Mouse (Mus musculus) CH12.LX (cell line): ENCODE results near the gene Acss1. TPM values are rescaled to one million over a fixed set of nuclear protein-coding genes. Genes with fewer than 3 reads are reported as not detected.

Source experiments
- DNase-seq: peaks from one replicate; pipeline ENCODE4 v3.0.0-alpha.2; 2013; ENCODE audit errors: extremely low read depth
- H3K27ac ChIP-seq: 2 replicates; pipeline ENCODE4 v1.5.1; 2012; ENCODE audit warnings: low read depth, mild to moderate bottlenecking, control low read depth, moderate library complexity; ENCODE audit not compliant: insufficient read depth
- H3K27me3 ChIP-seq: replicated peaks from 2 replicates; pipeline ENCODE3; 2012; ENCODE audit warnings: inconsistent platforms
- H3K36me3 ChIP-seq, 2 experiments: replicated peaks in 1 of 2; 2 replicates each; pipeline versions ENCODE3 to v1.6.1; 2012; ENCODE audit warnings: inconsistent platforms in 1 of 2, low read length in 1 of 2, mild to moderate bottlenecking in 1 of 2, mixed read lengths in 1 of 2, moderate library complexity in 1 of 2; ENCODE audit not compliant: control insufficient read depth in 1 of 2, insufficient read depth in 1 of 2
- H3K4me1 ChIP-seq, 2 experiments: 2 replicates each; pipeline ENCODE4 v1.6.1; 2012; ENCODE audit warnings: inconsistent platforms in 1 of 2, moderate library complexity in 1 of 2; ENCODE audit not compliant: insufficient read depth in 2 of 2, control insufficient read depth in 1 of 2
- H3K4me2 ChIP-seq: 2 replicates; pipeline ENCODE4 v1.6.1; 2012; ENCODE audit warnings: low read depth, mild to moderate bottlenecking, control low read depth; ENCODE audit not compliant: poor library complexity, insufficient read depth, severe bottlenecking
- H3K4me3 ChIP-seq, 3 experiments: fragments of 150-350 bp in 1 of 3; sonication (generic) in 1 of 3; replicated peaks in 1 of 3; 2 replicates each; pipeline versions ENCODE3 to v1.5.1; 2011 to 2012; ENCODE audit warnings: low read depth in 2 of 3, low read length in 2 of 3, mild to moderate bottlenecking in 2 of 3, moderate library complexity in 2 of 3, control low read depth in 1 of 3, improper control_type of control experiment in 1 of 3, inconsistent platforms in 1 of 3, mixed read lengths in 1 of 3; ENCODE audit not compliant: poor library complexity in 1 of 3
- H3K79me2 ChIP-seq: replicated peaks from 2 replicates; pipeline ENCODE4 v1.6.1; 2012; ENCODE audit warnings: mild to moderate bottlenecking, moderate library complexity; ENCODE audit not compliant: control insufficient read depth, poor library complexity, insufficient read depth, severe bottlenecking; ENCODE audit errors: extremely low read depth
- H3K9ac ChIP-seq: 2 replicates; pipeline ENCODE4 v1.6.1; 2012; ENCODE audit warnings: low read depth, mild to moderate bottlenecking, control low read depth, moderate library complexity; ENCODE audit not compliant: insufficient read depth
- H3K9me3 ChIP-seq: replicated peaks from 2 replicates; pipeline ENCODE3; 2012; ENCODE audit warnings: low read length, inconsistent platforms, mixed read lengths
- BHLHE40 ChIP-seq: IDR thresholded peaks from 2 replicates; pipeline ENCODE4 v1.6.1; 2011; ENCODE audit warnings: mild to moderate bottlenecking, low read depth, low read length, improper control_type of control experiment
- CHD1 ChIP-seq: IDR thresholded peaks from 2 replicates; pipeline ENCODE4 v1.6.1; 2012; ENCODE audit warnings: low read depth, low read length, improper control_type of control experiment, inconsistent platforms
- CHD2 ChIP-seq: IDR thresholded peaks from 2 replicates; pipeline ENCODE4 v1.6.1; 2011; ENCODE audit warnings: low read length, improper control_type of control experiment
- CTCF ChIP-seq, 2 experiments: IDR thresholded peaks in 1 of 2; conservative IDR thresholded peaks in 1 of 2; 2 replicates each; pipeline ENCODE4 v1.5.1; 2011 to 2012; ENCODE audit warnings: low read depth in 2 of 2, low read length in 2 of 2, improper control_type of control experiment in 1 of 2, inconsistent platforms in 1 of 2, mild to moderate bottlenecking in 1 of 2, moderate library complexity in 1 of 2
- ELF1 ChIP-seq: IDR thresholded peaks from 2 replicates; pipeline ENCODE4 v1.6.1; 2014; ENCODE audit warnings: low read depth, mild to moderate bottlenecking, inconsistent platforms, low read length, improper control_type of control experiment
- HCFC1 ChIP-seq: IDR thresholded peaks from 2 replicates; pipeline ENCODE4 v1.6.1; 2012; ENCODE audit warnings: low read depth, mild to moderate bottlenecking, inconsistent platforms, low read length, improper control_type of control experiment
- IRF4 ChIP-seq: IDR thresholded peaks from 2 replicates; pipeline ENCODE4 v1.6.1; 2014; ENCODE audit warnings: low read depth, mild to moderate bottlenecking, inconsistent platforms, low read length, improper control_type of control experiment
- JUND ChIP-seq: conservative IDR thresholded peaks from 2 replicates; pipeline ENCODE4 v1.6.1; 2011; ENCODE audit warnings: low read depth, low read length, improper control_type of control experiment
- KAT2A ChIP-seq: IDR thresholded peaks from 2 replicates; pipeline ENCODE4 v1.6.1; 2012; ENCODE audit warnings: low read length, improper control_type of control experiment, inconsistent platforms; ENCODE audit not compliant: insufficient replicate concordance
- MAFK ChIP-seq: IDR thresholded peaks from 2 replicates; pipeline ENCODE4 v1.6.1; 2011; ENCODE audit warnings: low read length, improper control_type of control experiment; ENCODE audit not compliant: insufficient replicate concordance
- MAX ChIP-seq: IDR thresholded peaks from 2 replicates; pipeline ENCODE4 v1.6.1; 2011; ENCODE audit warnings: low read length, improper control_type of control experiment
- MAZ ChIP-seq: IDR thresholded peaks from 2 replicates; pipeline ENCODE4 v1.6.1; 2012; ENCODE audit warnings: low read depth, mild to moderate bottlenecking, inconsistent platforms, low read length, improper control_type of control experiment, moderate library complexity
- MXI1 ChIP-seq: IDR thresholded peaks from 2 replicates; pipeline ENCODE4 v1.6.1; 2011; ENCODE audit warnings: mild to moderate bottlenecking, low read depth, low read length, improper control_type of control experiment
- NELFE ChIP-seq: IDR thresholded peaks from 2 replicates; pipeline ENCODE4 v1.6.1; 2011; ENCODE audit warnings: low read depth, low read length, improper control_type of control experiment
- NRF1 ChIP-seq: IDR thresholded peaks from 2 replicates; pipeline ENCODE4 v1.6.1; 2014; ENCODE audit warnings: low read depth, mild to moderate bottlenecking, inconsistent platforms, low read length, improper control_type of control experiment, moderate library complexity
- PAX5 ChIP-seq: IDR thresholded peaks from 2 replicates; pipeline ENCODE4 v1.6.1; 2012; ENCODE audit warnings: low read length, inconsistent platforms, mixed read lengths
- POLR2AphosphoS2 ChIP-seq: IDR thresholded peaks from 2 replicates; pipeline ENCODE4 v1.6.1; 2011; ENCODE audit warnings: low read depth, low read length, improper control_type of control experiment
- RAD21 ChIP-seq: IDR thresholded peaks from 2 replicates; pipeline ENCODE4 v1.6.1; 2011; ENCODE audit warnings: low read depth, mild to moderate bottlenecking, low read length, improper control_type of control experiment, moderate library complexity
- TBP ChIP-seq: conservative IDR thresholded peaks from 2 replicates; pipeline ENCODE4 v1.6.1; 2011; ENCODE audit warnings: low read depth, low read length, improper control_type of control experiment
- TCF12 ChIP-seq: IDR thresholded peaks from 2 replicates; pipeline ENCODE4 v1.6.1; 2014; ENCODE audit warnings: low read depth, mild to moderate bottlenecking, inconsistent platforms, low read length, improper control_type of control experiment
- USF1 ChIP-seq: IDR thresholded peaks from 2 replicates; pipeline ENCODE4 v1.6.1; 2014; ENCODE audit warnings: low read depth, mild to moderate bottlenecking, inconsistent platforms, low read length, improper control_type of control experiment
- ZC3H11A ChIP-seq: IDR thresholded peaks from 2 replicates; pipeline ENCODE4 v1.6.1; 2012; ENCODE audit warnings: low read depth, mild to moderate bottlenecking, inconsistent platforms, low read length, improper control_type of control experiment
- ZKSCAN1 ChIP-seq: IDR thresholded peaks from 2 replicates; pipeline ENCODE4 v1.6.1; 2012; ENCODE audit warnings: low read depth, inconsistent platforms, low read length, improper control_type of control experiment, borderline replicate concordance
- ZNF384 ChIP-seq: IDR thresholded peaks from 2 replicates; pipeline ENCODE4 v1.6.1; 2012; ENCODE audit warnings: low read depth, low read length, improper control_type of control experiment, inconsistent platforms
- dilution Hi-C: fragments of 300-500 bp; cut with MboI; formaldehyde crosslinking; loops from 2 replicates; pipeline ENCODE4 v1.14.3; 2020; ENCODE audit warnings: low sequenced_read_pairs; ENCODE audit not compliant: extremely low pct_unique_long_range_greater_than_20kb, extremely low pct_ligation_motif_present
- in situ Hi-C: fragments of 300-500 bp; cut with MboI; formaldehyde crosslinking; loops from 3 replicates; pipeline ENCODE4 v1.14.3; 2019; ENCODE audit warnings: low sequenced_read_pairs, low pct_ligation_motif_present, low pct_unique_long_range_greater_than_20kb, mixed read lengths
- polyA plus RNA-seq: library from polyadenylated mRNA; unstranded; fragments of >175 nt; gene quantifications from 2 replicates; pipeline ENCODE4 v1.2.1, GENCODE M21; 2012; ENCODE audit warnings: low read depth; ENCODE audit not compliant: insufficient read length
- total RNA-seq, 2 experiments: library from RNA; depleted of rRNA; stranded (reverse); fragments of 300-350 nt in 1 of 2; fragments of >200 nt in 1 of 2; gene quantifications; 2 replicates each; pipeline ENCODE4 v1.2.3; 2012 to 2014

The Acss1 gene
- total and polyA plus RNA-seq, 3 experiments, result 0.39 to 1.7 (median 0.76) TPM

DNA sequence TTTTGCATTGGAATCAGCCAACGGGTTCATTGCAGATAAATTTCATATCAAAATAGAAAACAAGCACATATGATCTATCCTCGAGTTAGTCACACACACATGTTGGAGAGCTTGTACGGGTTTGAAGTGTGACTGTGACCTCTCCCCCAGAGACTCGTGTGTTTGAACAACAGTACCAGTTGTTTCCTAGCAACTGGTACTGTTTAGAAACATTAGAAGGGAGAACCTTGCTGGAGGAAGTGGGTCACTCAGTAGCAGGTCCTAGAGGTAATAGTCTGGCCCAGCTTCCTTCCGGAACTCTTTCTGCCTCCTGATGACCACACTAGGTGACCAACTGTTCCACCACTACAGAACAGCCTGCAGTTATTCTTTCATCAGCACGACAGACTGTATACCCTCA is 13.0 kb downstream of the Acss1 start:
- Histone ChIP-seq H3K36me3 (no peaks in the 10 kb centered on the region), H3K4me1 (peaks cover 0 to 23% of the 10 kb centered on the region in 2 experiments; a peak in 2 of 4 replicates), H3K79me2 (no peaks in the 10 kb centered on the region), H3K27me3 (no peaks in the 10 kb centered on the region), H3K4me3 (no peak overlapping the region), H3K27ac (no peak overlapping the region), H3K9me3 (peaks cover 9% of the 10 kb centered on the region), H3K4me2 (no peak overlapping the region), H3K9ac (no peak overlapping the region)
- no peak for DNase-seq
- in situ Hi-C loops, result no loop called here
- dilution Hi-C loops, result no loop called here
- TF ChIP-seq ZNF384 (no peak), POLR2AphosphoS2 (no peak), JUND (no peak), MAFK (no peak), CHD1 (no peak), HCFC1 (no peak), MAZ (no peak), NRF1 (no peak), IRF4 (no peak), MXI1 (no peak), BHLHE40 (no peak), NELFE (no peak), CHD2 (no peak), TCF12 (no peak), ZC3H11A (no peak), USF1 (no peak)

DNA sequence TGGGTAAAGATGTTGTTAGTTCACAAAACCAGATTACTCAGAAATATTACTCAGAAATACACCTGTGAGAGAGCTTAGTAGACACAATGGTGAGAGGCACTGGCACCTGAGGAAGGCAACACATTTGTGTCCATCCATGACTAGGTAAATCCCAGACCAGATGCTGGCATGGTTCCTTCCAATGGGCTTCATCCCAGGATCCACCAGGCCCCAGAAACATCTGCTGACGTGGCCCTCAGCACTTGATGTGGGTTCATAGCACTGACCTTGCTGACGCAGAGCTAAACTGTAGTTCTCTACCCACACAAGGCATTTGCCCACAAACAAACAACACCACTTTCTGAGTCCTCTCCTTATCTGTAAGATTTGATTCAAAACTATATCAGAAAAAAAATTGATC is 13.5 kb downstream of the Acss1 start:
- Histone ChIP-seq H3K9ac (no peak overlapping the region), H3K4me1 (peaks cover 0 to 20% of the 10 kb centered on the region in 2 experiments; a peak in 2 of 4 replicates), H3K9me3 (peaks cover 9% of the 10 kb centered on the region), H3K27me3 (no peaks in the 10 kb centered on the region), H3K4me2 (no peak overlapping the region), H3K4me3 (no peak overlapping the region), H3K27ac (no peak overlapping the region), H3K79me2 (no peaks in the 10 kb centered on the region), H3K36me3 (no peaks in the 10 kb centered on the region)
- dilution Hi-C loops, result no loop called here
- DNase-seq, result no peak
- no peak for TF ChIP-seq KAT2A
- TF ChIP-seq RAD21, result no peak
- no peak for TF ChIP-seq ELF1
- TF ChIP-seq CTCF (conservative IDR thresholded peaks at IDR 0.05 in 1 of 2, IDR thresholded peaks at IDR 0.05 in 1 of 2; ENCODE audit: low read depth in 2 of 2, low read length in 2 of 2), result no peak
- TF ChIP-seq MXI1, result no peak
- TF ChIP-seq TBP, result no peak
- TF ChIP-seq PAX5, result no peak
- no peak for TF ChIP-seq MAX
- no peak for TF ChIP-seq CHD2
- TF ChIP-seq ZKSCAN1, result no peak
- in situ Hi-C loops, result no loop called here
